Mouse (Mus musculus) hematopoietic multipotent progenitor cell, adult 10-12 weeks (in vitro differentiated cells): ENCODE results near the gene Olfr1391. TPM values are rescaled to one million over a fixed set of nuclear protein-coding genes. Genes with fewer than 3 reads are reported as not detected.

Experiments
- polyA plus RNA-seq: library from polyadenylated mRNA; stranded (reverse); fragments of >175 nt; gene quantifications from 2 replicates; pipeline ENCODE4 v1.2.3, GENCODE M21; 2012; ENCODE audit warnings: low replicate concordance

The Olfr1391 gene
- polyA plus RNA-seq, result not detected in 2 replicates

GRCm38 (mm10) chr11:49322442-49322841, at the start of gene Olfr1391:
Gene Olfr1391 (plus strand): TSS chr11:49322742.

DNA sequence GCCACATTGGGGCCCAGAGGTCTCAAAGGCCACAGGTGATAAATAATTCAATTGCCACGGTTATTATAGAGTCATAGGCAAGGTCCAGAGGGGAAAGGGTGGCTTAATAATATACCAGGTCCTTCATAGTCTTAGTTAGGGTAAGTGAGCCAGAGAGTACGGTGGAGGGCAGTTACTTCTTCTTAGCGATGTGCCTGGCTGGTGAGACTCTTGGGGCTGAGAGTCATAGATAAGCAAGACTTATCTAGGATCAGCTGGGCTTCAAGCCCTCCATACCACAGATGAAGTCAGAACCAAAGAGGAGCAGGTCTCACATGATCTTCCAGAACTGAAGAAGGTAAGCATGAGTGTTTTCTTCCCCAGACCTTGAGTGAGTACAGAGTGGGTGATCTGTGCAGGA, 44.3 kb upstream of the Olfr1391 start, which contains the start of gene Olfr1393:
Gene Olfr1393 (plus strand): TSS at position 83 of the 400 bp plus-strand sequence.

GRCm38 (mm10) chr11:49284982-49285381, 37.6 kb upstream of the Olfr1391 start, which contains the start of gene Olfr1392:
Gene Olfr1392 (plus strand): TSS chr11:49285282.

DNA sequence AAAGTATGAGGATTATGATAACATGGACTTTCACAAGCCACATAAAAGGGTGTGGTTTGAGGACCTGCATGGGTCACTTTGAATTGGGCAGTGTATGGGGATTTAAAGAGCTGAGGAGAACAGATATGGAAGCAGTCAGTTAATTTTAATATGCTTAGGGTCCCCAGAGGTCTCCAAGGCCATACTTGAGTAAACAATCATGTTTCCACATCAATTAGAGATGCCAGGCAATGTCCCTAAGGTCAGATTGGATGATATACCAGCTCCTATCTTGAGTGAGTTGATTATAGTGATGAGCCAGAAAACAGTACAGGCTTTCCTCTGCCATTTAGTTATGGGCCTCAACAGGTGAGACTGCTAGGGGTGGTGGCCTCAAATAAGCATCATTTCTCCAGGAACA, 18.1 kb upstream of the Olfr1391 start, which contains the start of gene Olfr10:
Gene Olfr10 (plus strand): TSS at position 301 of the 400 bp plus-strand sequence.

DNA sequence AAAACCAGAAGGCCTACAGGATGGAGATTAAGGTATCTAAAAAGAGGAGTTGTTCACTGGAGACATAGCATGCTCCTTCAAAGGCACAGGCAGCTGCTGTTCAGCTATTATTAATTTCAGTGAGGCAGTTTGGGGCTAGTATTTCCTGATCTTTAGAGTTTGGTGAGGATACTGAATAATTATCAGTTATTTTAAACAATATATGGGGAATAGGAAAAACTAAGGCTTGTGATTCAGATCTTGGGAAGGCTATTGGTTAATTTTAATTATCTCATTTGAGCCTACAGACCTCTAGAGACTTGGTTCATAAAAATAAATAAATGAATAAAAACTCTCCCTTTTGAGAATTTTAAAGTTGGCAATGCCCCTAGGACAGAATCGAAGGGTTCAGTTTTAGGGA, 12.3 kb downstream of the Olfr1391 start, which contains the start of gene Olfr1390:
Gene Olfr1390 (plus strand): TSS at position 301 of the 400 bp plus-strand sequence.

Other genes with a start within 250 kb of the Olfr1391 start
- gene Ifi47, start 246.2 kb upstream of the Olfr1391 start, polyA plus RNA-seq, result 8.0 and 8.1 TPM in 2 replicates
- not detected in 2 replicates for gene Olfr1396, start 207.9 kb upstream of the Olfr1391 start, polyA plus RNA-seq
- not detected in 2 replicates for gene Olfr1395, start 180.5 kb upstream of the Olfr1391 start, polyA plus RNA-seq
- gene Olfr1394, start 168.4 kb upstream of the Olfr1391 start, polyA plus RNA-seq, result not detected in 2 replicates
- gene Btnl9, start 135.6 kb upstream of the Olfr1391 start, polyA plus RNA-seq, result 0.81 and 2.0 TPM in 2 replicates
- 13.0 and 14.0 TPM in 2 replicates for gene Zfp62, start 119.5 kb upstream of the Olfr1391 start, polyA plus RNA-seq
- gene Mgat1, start 78.6 kb upstream of the Olfr1391 start, polyA plus RNA-seq, result 202 and 412 TPM in 2 replicates
- gene Olfr1393, start 44.4 kb upstream of the Olfr1391 start, polyA plus RNA-seq, result not detected in 2 replicates
- gene Olfr1392, start 37.5 kb upstream of the Olfr1391 start, polyA plus RNA-seq, result 0.03 TPM in 1 of 2 replicates, not detected in the other
- 0.04 TPM in 1 of 2 replicates, not detected in the other for gene Olfr10, start 18.0 kb upstream of the Olfr1391 start, polyA plus RNA-seq
- gene Olfr1390, start 12.4 kb downstream of the Olfr1391 start, polyA plus RNA-seq, result not detected in 2 replicates
- gene Olfr1389, start 100.3 kb downstream of the Olfr1391 start, polyA plus RNA-seq, result not detected in 2 replicates
- gene Olfr1388, start 113.9 kb downstream of the Olfr1391 start, polyA plus RNA-seq, result not detected in 2 replicates
- not detected in 2 replicates for gene Olfr1387, start 132.6 kb downstream of the Olfr1391 start, polyA plus RNA-seq
- not detected in 2 replicates for gene Olfr1386, start 142.3 kb downstream of the Olfr1391 start, polyA plus RNA-seq
- not detected in 2 replicates for gene Olfr1385, start 166.3 kb downstream of the Olfr1391 start, polyA plus RNA-seq
- not detected in 2 replicates for gene Olfr1384, start 184.0 kb downstream of the Olfr1391 start, polyA plus RNA-seq
- gene Olfr1383, start 196.9 kb downstream of the Olfr1391 start, polyA plus RNA-seq, result not detected in 2 replicates
- gene Olfr1382, start 205.5 kb downstream of the Olfr1391 start, polyA plus RNA-seq, result not detected in 2 replicates
- gene Olfr1381, start 220.7 kb downstream of the Olfr1391 start, polyA plus RNA-seq, result not detected in 2 replicates
- not detected in 2 replicates for gene Olfr1380, start 234.1 kb downstream of the Olfr1391 start, polyA plus RNA-seq